Mouse (Mus musculus) midbrain, embryonic 10.5 days (tissue): ENCODE measurements around the gene Grm4. TPM values are rescaled to one million over a fixed set of nuclear protein-coding genes. Genes with fewer than 3 reads are reported as not detected.

ENCODE experiments used
- DNase-seq: peaks from one replicate; pipeline ENCODE4 v3.0.0-alpha.2; 2017; ENCODE audit warnings: low spot score
- H3K27ac ChIP-seq: fragments of 300-500 bp; sonication (generic); replicated peaks from 2 replicates; pipeline ENCODE4 v1.5.1; 2016; ENCODE audit warnings: mild to moderate bottlenecking
- H3K27me3 ChIP-seq: fragments of 300-500 bp; sonication (generic); 2 replicates; pipeline ENCODE4 v1.6.1; 2016; ENCODE audit warnings: low read depth, mild to moderate bottlenecking; ENCODE audit not compliant: poor library complexity, severe bottlenecking
- H3K36me3 ChIP-seq: fragments of 300-500 bp; sonication (generic); 2 replicates; pipeline ENCODE4 v1.6.1; 2016; ENCODE audit warnings: mild to moderate bottlenecking, moderate library complexity
- H3K4me1 ChIP-seq: fragments of 300-500 bp; sonication (generic); 2 replicates; pipeline ENCODE4 v1.6.1; 2016
- H3K4me3 ChIP-seq: fragments of 300-500 bp; sonication (generic); 2 replicates; pipeline ENCODE4 v1.5.1; 2016; ENCODE audit warnings: mild to moderate bottlenecking, moderate library complexity
- H3K9me3 ChIP-seq: fragments of 300-500 bp; sonication (generic); replicated peaks from 2 replicates; pipeline ENCODE4 v1.6.1; 2016; ENCODE audit warnings: mild to moderate bottlenecking
- WGBS: fragments of 180-500 bp; shearing (Covaris S2); methylation state at CpG from one replicate; pipeline ENCODE4 v1.1.7; 2016; 5-methylcytosine and 5-hydroxymethylcytosine counted together
- polyA plus RNA-seq: library from polyadenylated mRNA; unstranded; fragments of >200 nt; fragmentation: Nextera tagmentation; extraction: Ambion mirVana; gene quantifications from 2 replicates; pipeline ENCODE4 v1.2.1, GENCODE M21; 2016

Gene Grm4
- polyA plus RNA-seq, 1 experiment from 2014 or later: 2.8 TPM

- H3K9me3 ChIP-seq: no peaks in the 10 kb centered on the region
- no peak for DNase-seq
- H3K27ac ChIP-seq: no peak overlapping the region
- 85% methylated on average over 5 of the region's 5 CpGs for WGBS
- no peaks in the 10 kb centered on the region for H3K36me3 ChIP-seq
- no peak overlapping the region for H3K4me3 ChIP-seq
- no peaks in the 10 kb centered on the region for H3K27me3 ChIP-seq
- peaks cover 8% of the 10 kb centered on the region; the same call in 1 of the 2 replicates for H3K4me1 ChIP-seq
Observed at GRCm38 (mm10) chr17:27409006-27409405, 112.2 kb downstream of the Grm4 start.

GRCm38 (mm10) chr17:27408531-27408930 lies 112.7 kb downstream of the Grm4 start:
- Histone ChIP-seq H3K4me3 (no peak overlapping the region), H3K27me3 (no peaks in the 10 kb centered on the region), H3K36me3 (no peaks in the 10 kb centered on the region), H3K4me1 (peaks cover 8% of the 10 kb centered on the region; the same call in 1 of the 2 replicates), H3K27ac (no peak overlapping the region), H3K9me3 (no peaks in the 10 kb centered on the region)
- 53% methylated on average over 5 of the region's 5 CpGs for WGBS
- no peak for DNase-seq

- no peak for DNase-seq
- Histone ChIP-seq H3K36me3 (no peaks in the 10 kb centered on the region), H3K9me3 (no peaks in the 10 kb centered on the region), H3K27ac (peak overlapping the region; percentile 1; the same call in 1 of the 2 replicates), H3K27me3 (no peaks in the 10 kb centered on the region), H3K4me3 (no peak overlapping the region), H3K4me1 (peaks cover 17% of the 10 kb centered on the region)
- 95% methylated on average over 4 of the region's 4 CpGs for WGBS
Observed at GRCm38 (mm10) chr17:27406956-27407355, 114.2 kb downstream of the Grm4 start.

GRCm38 (mm10) chr17:27405376-27406024 lies 115.7 kb downstream of the Grm4 start:
- peaks cover 30% of the 10 kb centered on the region for H3K4me1 ChIP-seq
- no peaks in the 10 kb centered on the region for H3K27me3 ChIP-seq
- no peak for DNase-seq
- no peak overlapping the region for H3K4me3 ChIP-seq
- no peak overlapping the region for H3K27ac ChIP-seq
- no peaks in the 10 kb centered on the region for H3K36me3 ChIP-seq
- no peaks in the 10 kb centered on the region for H3K9me3 ChIP-seq
- WGBS: 94% methylated on average over 19 of the region's 19 CpGs

GRCm38 (mm10) chr17:27401200-27401599 lies 120.0 kb downstream of the Grm4 start:
- peak overlapping the region; percentile 81 for H3K27ac ChIP-seq
- 11% methylated on average over 13 of the region's 13 CpGs for WGBS

GRCm38 (mm10) chr17:27393931-27394330 lies 127.3 kb downstream of the Grm4 start:
- no peak for DNase-seq
- WGBS: 84% methylated on average over 5 of the region's 5 CpGs
- peak overlapping the region; percentile 28; the same call in 1 of the 2 replicates for H3K27ac ChIP-seq

More at GRCm38 (mm10) chr17:27401200-27401599, 120.0 kb downstream of the Grm4 start:
- H3K4me3 ChIP-seq: no peak overlapping the region
- peaks cover 35% of the 10 kb centered on the region for H3K4me1 ChIP-seq
- no peaks in the 10 kb centered on the region for H3K9me3 ChIP-seq
- peak; percentile 76 for DNase-seq
- no peaks in the 10 kb centered on the region for H3K36me3 ChIP-seq
- no peaks in the 10 kb centered on the region for H3K27me3 ChIP-seq

GRCm38 (mm10) chr17:27393432-27393831 lies 127.8 kb downstream of the Grm4 start:
- Histone ChIP-seq H3K9me3 (no peaks in the 10 kb centered on the region), H3K36me3 (no peaks in the 10 kb centered on the region), H3K27me3 (no peaks in the 10 kb centered on the region), H3K4me1 (peaks cover 31% of the 10 kb centered on the region), H3K4me3 (no peak overlapping the region), H3K27ac (peak overlapping the region; percentile 28; the same call in 1 of the 2 replicates)
- WGBS: 86% methylated on average over 4 of the region's 4 CpGs
- DNase-seq: peak; percentile 26

More at GRCm38 (mm10) chr17:27393931-27394330, 127.3 kb downstream of the Grm4 start:
- peaks cover 33% of the 10 kb centered on the region for H3K4me1 ChIP-seq
- H3K27me3 ChIP-seq: no peaks in the 10 kb centered on the region
- H3K9me3 ChIP-seq: no peaks in the 10 kb centered on the region
- no peak overlapping the region for H3K4me3 ChIP-seq
- no peaks in the 10 kb centered on the region for H3K36me3 ChIP-seq

GRCm38 (mm10) chr17:27392918-27393317 lies 128.3 kb downstream of the Grm4 start:
- Histone ChIP-seq H3K9me3 (no peaks in the 10 kb centered on the region), H3K36me3 (no peaks in the 10 kb centered on the region), H3K27ac (peak overlapping the region; percentile 28; the same call in 1 of the 2 replicates), H3K4me3 (no peak overlapping the region), H3K27me3 (no peaks in the 10 kb centered on the region), H3K4me1 (peaks cover 31% of the 10 kb centered on the region)
- WGBS: 51% methylated on average over 8 of the region's 8 CpGs
- peak; percentile 20 for DNase-seq

- no peak overlapping the region for H3K4me3 ChIP-seq
- no peak overlapping the region for H3K27ac ChIP-seq
- DNase-seq: no peak
- H3K27me3 ChIP-seq: no peaks in the 10 kb centered on the region
- no peaks in the 10 kb centered on the region for H3K9me3 ChIP-seq
- H3K36me3 ChIP-seq: no peaks in the 10 kb centered on the region
- WGBS: 90% methylated on average over 8 of the region's 8 CpGs
- peaks cover 46% of the 10 kb centered on the region for H3K4me1 ChIP-seq
Observed at GRCm38 (mm10) chr17:27390019-27390418, 131.2 kb downstream of the Grm4 start.

GRCm38 (mm10) chr17:27389221-27390000 lies 131.8 kb downstream of the Grm4 start:
- H3K27ac ChIP-seq: no peak overlapping the region
- H3K36me3 ChIP-seq: no peaks in the 10 kb centered on the region
- H3K27me3 ChIP-seq: no peaks in the 10 kb centered on the region
- H3K9me3 ChIP-seq: no peaks in the 10 kb centered on the region
- 90% methylated on average over 13 of the region's 13 CpGs for WGBS
- no peak overlapping the region for H3K4me3 ChIP-seq
- DNase-seq: no peak
- peaks cover 49% of the 10 kb centered on the region for H3K4me1 ChIP-seq

GRCm38 (mm10) chr17:27386438-27386837 lies 134.8 kb downstream of the Grm4 start:
- DNase-seq: no peak
- Histone ChIP-seq H3K4me1 (peaks cover 33% of the 10 kb centered on the region), H3K36me3 (no peaks in the 10 kb centered on the region), H3K9me3 (no peaks in the 10 kb centered on the region), H3K4me3 (no peak overlapping the region), H3K27me3 (no peaks in the 10 kb centered on the region), H3K27ac (no peak overlapping the region)
- WGBS: 48% methylated on average over 1 of the region's 1 CpGs

GRCm38 (mm10) chr17:27385513-27386261 lies 135.5 kb downstream of the Grm4 start:
- DNase-seq: no peak
- no peaks in the 10 kb centered on the region for H3K9me3 ChIP-seq
- WGBS: 41% methylated on average over 17 of the region's 17 CpGs
- peak overlapping the region; percentile 64 for H3K27ac ChIP-seq
- H3K4me1 ChIP-seq: peaks cover 33% of the 10 kb centered on the region
- H3K4me3 ChIP-seq: 0 out of 2 replicates have a peak overlapping the region, but pooled peaks have one; percentile 24
- H3K27me3 ChIP-seq: no peaks in the 10 kb centered on the region
- no peaks in the 10 kb centered on the region for H3K36me3 ChIP-seq
